Mouse (Mus musculus) forebrain, embryonic 12.5 days (tissue): ENCODE measurements around the gene Lrrc9. TPM values are rescaled to one million over a fixed set of nuclear protein-coding genes. Genes with fewer than 3 reads are reported as not detected.
A peak's percentile ranks its signal among the peaks of the same experiment; 100 is the strongest.

Experiments
- ATAC-seq: fragments of 200-750 bp; cut with Nextera tagmentation; 2 replicates; pipeline ENCODE4 v1.8.0; 2017; ENCODE audit warnings: moderate TSS enrichment; ENCODE audit not compliant: low FRiP score
- H3K27ac ChIP-seq: fragments of 300-500 bp; sonication (generic); 2 replicates; pipeline ENCODE4 v1.5.1; 2016; ENCODE audit warnings: mild to moderate bottlenecking
- H3K27me3 ChIP-seq: fragments of 300-500 bp; sonication (generic); 2 replicates; pipeline ENCODE4 v1.6.1; 2016; ENCODE audit warnings: mild to moderate bottlenecking
- H3K36me3 ChIP-seq: fragments of 300-500 bp; sonication (generic); replicated peaks from 2 replicates; pipeline ENCODE4 v1.6.1; 2016; ENCODE audit warnings: mild to moderate bottlenecking
- H3K4me1 ChIP-seq: fragments of 300-500 bp; sonication (generic); 2 replicates; pipeline ENCODE4 v1.6.1; 2016
- H3K4me2 ChIP-seq: fragments of 300-500 bp; sonication (generic); 2 replicates; pipeline ENCODE4 v1.6.1; 2016; ENCODE audit warnings: mild to moderate bottlenecking, moderate library complexity
- H3K4me3 ChIP-seq: fragments of 300-500 bp; sonication (generic); replicated peaks from 2 replicates; pipeline ENCODE4 v1.5.1; 2016; ENCODE audit warnings: mild to moderate bottlenecking
- H3K9ac ChIP-seq: fragments of 300-500 bp; sonication (generic); 2 replicates; pipeline ENCODE4 v1.6.1; 2016; ENCODE audit warnings: mild to moderate bottlenecking
- H3K9me3 ChIP-seq: fragments of 300-500 bp; sonication (generic); 2 replicates; pipeline ENCODE4 v1.6.1; 2016
- WGBS: fragments of 180-500 bp; shearing (Covaris S2); methylation state at CpG from one replicate; pipeline ENCODE4 v1.1.7; 2016; 5-methylcytosine and 5-hydroxymethylcytosine counted together
- polyA plus RNA-seq: library from polyadenylated mRNA; unstranded; fragments of >200 nt; fragmentation: Nextera tagmentation; extraction: Ambion mirVana; gene quantifications from 2 replicates; pipeline ENCODE4 v1.2.1, GENCODE M21; 2016

Lrrc9 gene
- polyA plus RNA-seq, 1 experiment from 2014 or later = 2.3 TPM

- WGBS = 66% methylated on average over 9 of the region's 9 CpGs
- no peak for ATAC-seq
- no peak overlapping the region for H3K4me3 ChIP-seq
These were observed 8.3 kb upstream of the Lrrc9 start for GRCm38 (mm10) chr12:72433241-72433865.

GRCm38 (mm10) chr12:72437676-72438341 is 3.9 kb upstream of the Lrrc9 start:
- H3K4me1 ChIP-seq = peaks cover 31% of the 10 kb centered on the region
- H3K9me3 ChIP-seq = no peaks in the 10 kb centered on the region
- no peak overlapping the region for H3K9ac ChIP-seq
- H3K4me3 ChIP-seq = no peak overlapping the region
- H3K27me3 ChIP-seq = no peaks in the 10 kb centered on the region
- H3K27ac ChIP-seq = peak overlapping the region; percentile 76
- WGBS = 16% methylated on average over 10 of the region's 10 CpGs
- ATAC-seq = peak; percentile 45; the same call in 1 of the 2 replicates
- no peak overlapping the region for H3K4me2 ChIP-seq
- no peaks in the 10 kb centered on the region for H3K36me3 ChIP-seq

More at GRCm38 (mm10) chr12:72433241-72433865, 8.3 kb upstream of the Lrrc9 start:
- peaks cover 12% of the 10 kb centered on the region; the same call in 1 of the 2 replicates for H3K4me1 ChIP-seq
- no peak overlapping the region for H3K4me2 ChIP-seq
- no peaks in the 10 kb centered on the region for H3K36me3 ChIP-seq
- no peak overlapping the region for H3K9ac ChIP-seq
- H3K27ac ChIP-seq = no peak overlapping the region
- no peaks in the 10 kb centered on the region for H3K27me3 ChIP-seq
- no peaks in the 10 kb centered on the region for H3K9me3 ChIP-seq

DNA sequence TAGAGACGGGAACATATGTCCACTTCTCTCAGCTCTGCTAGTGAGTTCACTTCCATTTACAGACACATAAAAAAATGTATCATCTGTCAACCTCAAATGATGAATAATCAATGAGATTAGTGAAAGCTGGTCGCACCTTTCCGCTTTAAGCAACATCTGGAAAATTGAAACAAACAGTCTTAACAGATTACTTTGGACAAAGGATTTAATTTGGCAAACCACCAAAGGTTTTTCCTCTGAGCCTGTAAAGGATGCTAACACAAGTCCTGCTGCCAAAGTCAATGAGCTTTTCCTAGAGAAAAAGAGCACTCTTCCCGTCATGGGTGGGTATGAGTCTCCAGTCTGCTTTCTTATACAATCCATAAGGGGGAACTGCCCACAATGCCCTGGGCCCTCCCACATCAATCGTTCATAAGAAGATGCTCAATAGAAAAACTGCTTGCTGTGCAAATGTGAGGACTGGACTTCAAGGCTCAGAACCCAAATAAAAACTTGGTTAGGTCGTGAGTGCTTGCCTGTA is 2.6 kb upstream of the Lrrc9 start:
- H3K9ac ChIP-seq = no peak overlapping the region
- no peak overlapping the region for H3K4me2 ChIP-seq
- WGBS = 53% methylated on average over 6 of the region's 6 CpGs
- no peak overlapping the region for H3K27ac ChIP-seq
- H3K36me3 ChIP-seq = no peaks in the 10 kb centered on the region
- no peak overlapping the region for H3K4me3 ChIP-seq
- no peak for ATAC-seq
- peaks cover 31% of the 10 kb centered on the region for H3K4me1 ChIP-seq
- 0 out of 2 replicates have a peak, but pooled peaks cover 5% of the 10 kb centered on the region for H3K27me3 ChIP-seq
- no peaks in the 10 kb centered on the region for H3K9me3 ChIP-seq

GRCm38 (mm10) chr12:72453941-72454340 is 12.3 kb downstream of the Lrrc9 start:
- no peak for ATAC-seq
- WGBS = 84% methylated on average over 17 of the region's 17 CpGs

GRCm38 (mm10) chr12:72461191-72461893 is 19.7 kb downstream of the Lrrc9 start:
- Histone ChIP-seq H3K4me3 (no peak overlapping the region), H3K9ac (no peak overlapping the region), H3K36me3 (no peaks in the 10 kb centered on the region), H3K9me3 (no peaks in the 10 kb centered on the region), H3K4me1 (no peaks in the 10 kb centered on the region), H3K27ac (no peak overlapping the region), H3K4me2 (no peak overlapping the region), H3K27me3 (no peaks in the 10 kb centered on the region)
- ATAC-seq = peak; percentile 14; the same call in 1 of the 2 replicates
- 59% methylated on average over 11 of the region's 11 CpGs for WGBS

More at GRCm38 (mm10) chr12:72453941-72454340, 12.3 kb downstream of the Lrrc9 start:
- peaks cover 6% of the 10 kb centered on the region; the same call in 1 of the 2 replicates for H3K4me1 ChIP-seq
- H3K9ac ChIP-seq = no peak overlapping the region
- no peaks in the 10 kb centered on the region for H3K27me3 ChIP-seq
- H3K9me3 ChIP-seq = no peaks in the 10 kb centered on the region
- no peak overlapping the region for H3K27ac ChIP-seq
- H3K36me3 ChIP-seq = no peaks in the 10 kb centered on the region
- no peak overlapping the region for H3K4me3 ChIP-seq
- H3K4me2 ChIP-seq = no peak overlapping the region

- H3K9me3 ChIP-seq = no peaks in the 10 kb centered on the region
- no peak overlapping the region for H3K9ac ChIP-seq
- H3K4me3 ChIP-seq = no peak overlapping the region
- no peaks in the 10 kb centered on the region for H3K36me3 ChIP-seq
- no peak for ATAC-seq
- no peak overlapping the region for H3K4me2 ChIP-seq
- WGBS = 46% methylated on average over 5 of the region's 5 CpGs
- H3K27me3 ChIP-seq = no peaks in the 10 kb centered on the region
- no peak overlapping the region for H3K27ac ChIP-seq
- no peaks in the 10 kb centered on the region for H3K4me1 ChIP-seq
These were observed 20.3 kb downstream of the Lrrc9 start for GRCm38 (mm10) chr12:72461894-72462530.

DNA sequence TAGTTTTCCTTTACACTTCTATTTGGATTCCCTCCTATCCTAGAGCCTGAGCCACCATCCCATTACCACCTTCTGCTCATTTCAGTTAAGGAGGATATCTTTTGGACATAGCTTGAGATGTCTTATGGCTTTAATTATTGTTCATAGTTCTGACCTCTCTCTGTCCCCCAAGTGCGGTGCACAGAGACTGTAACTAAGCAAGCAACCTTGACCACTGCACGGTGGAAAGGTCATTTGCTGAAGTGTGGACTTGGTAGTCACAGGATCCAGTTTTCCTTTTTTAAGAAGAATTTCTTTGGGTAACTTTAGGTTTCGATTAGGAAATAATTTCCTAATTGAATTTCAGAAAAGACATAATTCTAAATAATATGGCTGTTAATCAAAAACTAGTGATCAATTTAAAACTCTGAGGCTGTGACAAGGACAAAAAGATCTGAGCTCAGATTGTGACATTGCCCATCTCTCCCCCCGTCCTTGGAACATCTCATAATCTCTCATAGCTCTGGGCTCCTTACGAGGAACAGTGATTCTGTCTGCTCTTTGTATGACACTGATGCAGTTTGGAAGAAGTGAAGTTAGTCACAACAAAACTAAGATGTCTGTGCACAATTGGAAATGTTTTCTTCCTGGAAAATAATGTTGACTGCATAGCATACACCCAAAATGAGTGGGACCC is 24.3 kb downstream of the Lrrc9 start:
- H3K27ac ChIP-seq = no peak overlapping the region
- no peak overlapping the region for H3K9ac ChIP-seq
- H3K4me3 ChIP-seq = no peak overlapping the region
- no peak overlapping the region for H3K4me2 ChIP-seq
- H3K4me1 ChIP-seq = no peaks in the 10 kb centered on the region
- no peaks in the 10 kb centered on the region for H3K27me3 ChIP-seq
- no peaks in the 10 kb centered on the region for H3K36me3 ChIP-seq
- no peak for ATAC-seq
- no peaks in the 10 kb centered on the region for H3K9me3 ChIP-seq
- 86% methylated on average over 5 of the region's 5 CpGs for WGBS

- Histone ChIP-seq H3K9me3 (no peaks in the 10 kb centered on the region), H3K4me2 (no peak overlapping the region), H3K4me1 (no peaks in the 10 kb centered on the region), H3K27ac (no peak overlapping the region), H3K9ac (no peak overlapping the region), H3K4me3 (no peak overlapping the region), H3K36me3 (no peaks in the 10 kb centered on the region), H3K27me3 (no peaks in the 10 kb centered on the region)
- no peak for ATAC-seq
- WGBS = 80% methylated on average over 1 of the region's 1 CpGs
These were observed 25.6 kb downstream of the Lrrc9 start for GRCm38 (mm10) chr12:72467269-72467668.

- Histone ChIP-seq H3K27me3 (no peaks in the 10 kb centered on the region), H3K4me1 (no peaks in the 10 kb centered on the region), H3K9ac (no peak overlapping the region), H3K36me3 (no peaks in the 10 kb centered on the region), H3K4me2 (no peak overlapping the region), H3K27ac (no peak overlapping the region), H3K4me3 (no peak overlapping the region), H3K9me3 (no peaks in the 10 kb centered on the region)
- ATAC-seq = no peak
- WGBS = 79% methylated on average over 4 of the region's 4 CpGs
These were observed 26.1 kb downstream of the Lrrc9 start for GRCm38 (mm10) chr12:72467789-72468188.

DNA sequence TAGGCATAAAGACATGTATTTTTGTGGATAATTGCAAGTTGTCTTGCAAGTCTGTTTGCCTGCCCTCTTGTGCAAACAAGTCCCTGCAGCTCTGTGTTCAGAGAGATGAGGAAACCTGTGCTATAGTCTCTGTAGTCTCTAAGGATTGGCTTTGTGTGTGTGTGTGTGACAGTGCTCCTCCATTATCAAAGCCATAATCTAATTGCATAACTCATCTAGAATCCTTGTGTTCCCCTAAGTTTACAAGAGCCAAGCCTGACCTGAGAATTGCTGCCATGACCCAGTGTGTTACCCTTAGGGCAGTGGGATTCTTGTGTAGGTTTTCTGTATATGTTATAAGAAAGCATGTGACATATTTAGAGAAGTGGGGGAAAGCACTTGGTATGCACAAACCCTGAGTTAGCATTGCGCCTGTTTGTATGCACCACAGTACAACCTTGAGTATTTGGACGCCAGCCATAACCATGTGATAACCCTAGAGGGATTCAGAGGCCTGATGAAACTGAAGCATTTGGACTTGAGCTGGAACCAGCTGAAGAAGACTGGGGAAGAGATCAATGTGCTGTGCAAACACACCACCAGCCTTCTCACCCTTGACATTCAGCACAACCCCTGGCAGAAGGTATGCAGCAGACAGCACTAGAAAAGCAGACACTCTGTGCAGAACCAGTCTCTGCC is 35.2 kb downstream of the Lrrc9 start:
- Histone ChIP-seq H3K4me3 (no peak overlapping the region), H3K4me1 (no peaks in the 10 kb centered on the region), H3K9me3 (no peaks in the 10 kb centered on the region), H3K4me2 (no peak overlapping the region), H3K9ac (no peak overlapping the region), H3K27ac (no peak overlapping the region), H3K27me3 (no peaks in the 10 kb centered on the region), H3K36me3 (no peaks in the 10 kb centered on the region)
- WGBS = 78% methylated on average over 2 of the region's 2 CpGs
- ATAC-seq = no peak

GRCm38 (mm10) chr12:72482226-72482625 is 40.6 kb downstream of the Lrrc9 start:
- H3K4me3 ChIP-seq = no peak overlapping the region
- no peak overlapping the region for H3K27ac ChIP-seq
- H3K9ac ChIP-seq = no peak overlapping the region
- H3K36me3 ChIP-seq = no peaks in the 10 kb centered on the region
- no peaks in the 10 kb centered on the region for H3K27me3 ChIP-seq
- H3K4me1 ChIP-seq = peaks cover 3% of the 10 kb centered on the region; the same call in 1 of the 2 replicates
- no peak overlapping the region for H3K4me2 ChIP-seq
- no peak for ATAC-seq
- no peaks in the 10 kb centered on the region for H3K9me3 ChIP-seq
